Mouse (Mus musculus) spleen, adult 2 months (tissue): Measurements from ENCODE around the gene Dhx37. TPM values are rescaled to one million over a fixed set of nuclear protein-coding genes. Genes with fewer than 3 reads are reported as not detected.

ENCODE experiments used
- DNase-seq, 2 experiments: peaks; one replicate each; pipeline versions ENCODE4 v3.0.0 to v3.0.0-alpha.2; 2012 to 2021; ENCODE audit warnings: low spot score in 2 of 2, low read depth in 1 of 2
- H3K27ac ChIP-seq: fragments of 200-500 bp; 2 replicates; pipeline ENCODE4 v1.5.1; 2012; ENCODE audit warnings: low read length, inconsistent platforms; ENCODE audit not compliant: insufficient read depth
- H3K27me3 ChIP-seq: fragments of 200-500 bp; 2 replicates; pipeline ENCODE4 v1.6.1; 2012; ENCODE audit warnings: mild to moderate bottlenecking, moderate library complexity, low read length, inconsistent platforms; ENCODE audit not compliant: control insufficient read depth, insufficient read depth
- H3K36me3 ChIP-seq: fragments of 200-500 bp; 2 replicates; pipeline ENCODE4 v1.6.1; 2012; ENCODE audit warnings: mild to moderate bottlenecking, low read length, inconsistent platforms; ENCODE audit not compliant: control insufficient read depth, insufficient read depth
- H3K4me1 ChIP-seq: fragments of 200-500 bp; 2 replicates; pipeline ENCODE4 v1.6.1; 2011; ENCODE audit warnings: inconsistent platforms; ENCODE audit not compliant: control insufficient read depth, insufficient read depth, insufficient read length
- H3K4me3 ChIP-seq: fragments of 200-500 bp; 2 replicates; pipeline ENCODE4 v1.5.1; 2011; ENCODE audit warnings: mild to moderate bottlenecking, inconsistent platforms; ENCODE audit not compliant: insufficient read depth, insufficient read length; ENCODE audit errors: extremely low read depth
- CTCF ChIP-seq: fragments of 200-500 bp; IDR thresholded peaks from 2 replicates; pipeline ENCODE4 v1.5.1; 2011; ENCODE audit warnings: mild to moderate bottlenecking, inconsistent platforms; ENCODE audit not compliant: insufficient read depth, insufficient read length, insufficient replicate concordance; ENCODE audit errors: extremely low read depth
- POLR2A ChIP-seq: fragments of 200-500 bp; IDR thresholded peaks from 2 replicates; pipeline ENCODE4 v1.6.1; 2011; ENCODE audit warnings: low read depth, low read length, inconsistent platforms
- WGBS: fragments of 180-500 bp; shearing (Covaris S2); methylation state at CpG from one replicate; pipeline ENCODE4 v1.1.7; 2018; 5-methylcytosine and 5-hydroxymethylcytosine counted together
- polyA plus RNA-seq: library from polyadenylated mRNA; depleted of rRNA; stranded (reverse); fragments of >200 nt; gene quantifications from 2 replicates; pipeline ENCODE4 v1.2.3, GENCODE M21; 2012

Gene Dhx37
- polyA plus RNA-seq, 1 experiment, result 17.0 TPM

GRCm38 (mm10) chr5:125411972-125412530, 21.9 kb downstream of the Dhx37 start:
- 64% methylated on average over 5 of the region's 5 CpGs for WGBS
- TF ChIP-seq CTCF (peak; percentile 39; the same call in 1 of the 2 replicates), POLR2A (no peak)
- no peak overlapping the region for H3K4me3 ChIP-seq
- H3K36me3 ChIP-seq, result peaks cover 16% of the 10 kb centered on the region
- no peak overlapping the region for H3K27ac ChIP-seq
- H3K27me3 ChIP-seq, result no peaks in the 10 kb centered on the region
- H3K4me1 ChIP-seq, result peaks cover 2% of the 10 kb centered on the region; the same call in 1 of the 2 replicates
- peak in 1 of 2 experiments; percentile 68 for DNase-seq

GRCm38 (mm10) chr5:125409348-125410090, 24.4 kb downstream of the Dhx37 start:
- TF ChIP-seq CTCF, result no peak
- TF ChIP-seq POLR2A, result no peak
- no peaks in the 10 kb centered on the region; the same call in 1 of the 2 replicates for H3K36me3 ChIP-seq
- peaks cover 8% of the 10 kb centered on the region; the same call in 1 of the 2 replicates for H3K4me1 ChIP-seq
- H3K27ac ChIP-seq, result no peak overlapping the region
- 62% methylated on average over 20 of the region's 20 CpGs for WGBS
- H3K4me3 ChIP-seq, result no peak overlapping the region
- no peak for DNase-seq
- no peaks in the 10 kb centered on the region for H3K27me3 ChIP-seq

- Histone ChIP-seq H3K36me3 (no peaks in the 10 kb centered on the region), H3K4me1 (peaks cover 8% of the 10 kb centered on the region; the same call in 1 of the 2 replicates), H3K27me3 (no peaks in the 10 kb centered on the region), H3K4me3 (no peak overlapping the region), H3K27ac (no peak overlapping the region)
- TF ChIP-seq POLR2A, result no peak
- DNase-seq, result peak in 1 of 2 experiments; percentile 64
- 4% methylated on average over 13 of the region's 13 CpGs for WGBS
Measured at GRCm38 (mm10) chr5:125408842-125409241, 25.1 kb downstream of the Dhx37 start.

- Histone ChIP-seq H3K27ac (no peak overlapping the region), H3K4me3 (no peak overlapping the region), H3K36me3 (no peaks in the 10 kb centered on the region), H3K27me3 (no peaks in the 10 kb centered on the region), H3K4me1 (peaks cover 8% of the 10 kb centered on the region; the same call in 1 of the 2 replicates)
- no peak for TF ChIP-seq POLR2A
- no peak for TF ChIP-seq CTCF
- DNase-seq, result no peak
- whole genome bisulfite sequencing, result 84% methylated on average over 14 of the region's 14 CpGs
Measured at GRCm38 (mm10) chr5:125407910-125408575, 25.9 kb downstream of the Dhx37 start.

GRCm38 (mm10) chr5:125407020-125407830, 26.7 kb downstream of the Dhx37 start:
- 0 out of 2 replicates have a peak overlapping the region, but pooled peaks have one; percentile 9 for H3K27ac ChIP-seq
- no peaks in the 10 kb centered on the region for H3K36me3 ChIP-seq
- no peak for TF ChIP-seq POLR2A
- no peak for TF ChIP-seq CTCF
- 54% methylated on average over 13 of the region's 13 CpGs for WGBS
- H3K4me3 ChIP-seq, result no peak overlapping the region; the same call in 1 of the 2 replicates
- no peak for DNase-seq
- no peaks in the 10 kb centered on the region for H3K27me3 ChIP-seq
- H3K4me1 ChIP-seq, result peaks cover 8% of the 10 kb centered on the region; the same call in 1 of the 2 replicates

- DNase-seq, result peak in 1 of 2 experiments; percentile 49
- peak overlapping the region; percentile 84 for H3K27ac ChIP-seq
- H3K27me3 ChIP-seq, result no peaks in the 10 kb centered on the region
- 9% methylated on average over 20 of the region's 20 CpGs for WGBS
- peaks cover 8% of the 10 kb centered on the region; the same call in 1 of the 2 replicates for H3K4me1 ChIP-seq
- no peaks in the 10 kb centered on the region for H3K36me3 ChIP-seq
- H3K4me3 ChIP-seq, result peak overlapping the region; percentile 62
- TF ChIP-seq CTCF, result no peak
- no peak; the same call in 1 of the 2 replicates for TF ChIP-seq POLR2A
Measured at GRCm38 (mm10) chr5:125406322-125407016, 27.5 kb downstream of the Dhx37 start.
